Mouse (Mus musculus) induced T-regulatory cell, adult 2 months (primary cell): ENCODE results near the gene Gypa.

Source experiments
- DNase-seq: peaks from one replicate; pipeline ENCODE4 v3.0.0-alpha.2; 2012; ENCODE audit warnings: low read depth

Gene Gypa

DNA sequence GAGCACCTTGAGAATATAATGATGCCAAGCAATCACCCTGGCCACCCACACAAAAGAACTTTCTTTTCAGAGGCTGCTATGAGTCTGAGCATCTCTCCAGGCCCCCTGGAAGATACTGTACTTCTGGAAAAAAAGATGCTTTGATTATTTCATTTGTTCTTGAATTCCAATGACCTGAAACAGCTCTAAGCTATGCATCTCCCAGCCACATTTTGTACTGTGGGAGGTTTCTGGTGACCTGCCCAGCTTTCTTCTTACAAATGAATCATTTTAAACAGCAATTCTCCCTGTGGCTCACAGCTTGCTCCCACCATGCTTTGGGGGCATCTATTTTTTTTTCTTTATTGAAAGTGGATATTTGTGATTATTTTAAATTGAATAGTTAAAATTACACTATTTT, 56.9 kb downstream of the Gypa start:
- DNase-seq = no peak

DNA sequence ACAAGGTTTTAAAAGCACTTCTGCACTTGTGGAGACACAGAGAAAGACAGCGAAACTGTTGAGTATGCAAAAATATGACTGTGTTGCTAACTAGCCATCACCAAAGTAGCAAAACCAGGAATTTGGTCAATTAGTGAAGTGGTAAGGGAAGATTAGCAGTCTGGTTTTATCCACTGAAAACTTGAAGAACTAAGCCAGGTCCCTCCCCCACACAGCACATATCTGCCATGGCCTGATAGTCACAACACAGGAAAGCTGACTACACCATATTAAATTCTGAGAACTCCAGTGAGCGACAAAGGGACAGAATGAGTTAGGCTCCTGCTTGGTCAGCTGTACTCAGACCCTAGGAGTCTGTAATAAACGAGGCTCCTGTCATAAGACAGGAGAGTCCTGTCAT, 57.7 kb downstream of the Gypa start:
- DNase-seq = no peak

DNA sequence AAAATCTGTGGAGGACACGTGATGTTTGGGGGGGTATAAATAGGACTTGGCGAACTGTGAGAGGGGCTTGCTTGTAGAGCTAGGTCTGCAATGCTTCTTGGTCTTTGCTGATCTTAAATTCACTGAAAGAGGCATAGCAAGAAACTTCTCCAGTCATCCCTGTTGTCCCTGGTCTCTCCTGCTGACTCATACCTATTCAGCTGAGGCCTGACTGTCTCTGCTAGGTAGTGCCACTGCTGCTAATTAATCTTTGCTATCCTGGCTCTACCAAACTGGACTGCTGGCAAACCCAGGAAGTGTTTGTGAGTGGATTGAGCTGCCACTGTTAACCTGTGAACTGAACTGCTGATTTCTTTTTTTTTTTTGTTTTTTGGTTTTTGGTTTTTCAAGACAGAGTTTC, 61.4 kb downstream of the Gypa start:
- DNase-seq = no peak
